Mouse (Mus musculus) spleen, embryonic (tissue): Measurements from ENCODE around the gene Ubap2.

Source experiments
- CTCF ChIA-PET: fragments of 350-600 bp; sonication (Branson Sonifier 250); formaldehyde crosslinking; loops from one replicate; lab custom pipeline; 2022; lab: Charles Lee

Gene Ubap2

DNA sequence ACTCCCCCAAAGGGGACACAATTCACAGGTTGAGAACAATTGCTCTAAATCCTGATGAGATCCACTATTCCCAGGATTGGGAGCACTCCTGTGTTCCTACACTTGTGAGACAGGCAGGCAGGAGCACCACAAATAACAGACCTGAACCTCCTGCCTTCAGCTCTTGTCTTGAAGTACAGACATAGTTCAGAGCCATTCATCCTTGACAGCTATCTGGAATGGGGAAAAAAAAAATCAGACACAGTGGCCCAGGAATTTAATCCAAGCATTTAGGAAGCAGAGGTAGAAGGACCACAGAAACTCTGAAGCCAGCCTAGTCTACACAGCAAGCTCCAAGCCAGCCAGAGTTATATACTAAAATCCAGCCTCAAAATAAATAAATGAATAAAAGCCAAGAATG, 6.8 kb downstream of the Ubap2 start:
- CTCF ChIA-PET = interaction anchor here (0.6 to 0.8 kb wide), 2 partner anchors 12 to 129 kb away, joined by 3 to 4 read pairs; no protein-coding TSS in a partner anchor

DNA sequence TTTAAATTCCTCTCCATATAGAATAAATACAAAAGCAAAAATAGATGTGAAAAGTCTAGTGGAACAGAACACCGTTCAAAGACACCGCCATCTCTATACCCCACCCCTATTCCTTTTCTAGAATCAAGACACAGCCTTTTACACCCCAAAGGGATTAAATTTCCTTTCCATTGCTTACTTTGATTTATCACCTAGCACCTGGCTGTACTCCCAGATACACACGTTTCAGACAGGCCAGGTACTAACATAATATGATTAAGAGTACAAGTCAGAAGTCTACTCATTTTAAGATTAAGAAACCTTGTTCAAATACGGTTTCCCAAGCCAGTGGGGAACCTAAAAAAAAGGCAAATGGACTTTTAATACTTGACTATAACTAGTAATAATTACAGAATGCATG, 8.6 kb downstream of the Ubap2 start:
- CTCF ChIA-PET = interaction anchor here (0.6 kb wide), 1 partner anchor 52 kb away, joined by 6 read pairs; no protein-coding TSS in a partner anchor

DNA sequence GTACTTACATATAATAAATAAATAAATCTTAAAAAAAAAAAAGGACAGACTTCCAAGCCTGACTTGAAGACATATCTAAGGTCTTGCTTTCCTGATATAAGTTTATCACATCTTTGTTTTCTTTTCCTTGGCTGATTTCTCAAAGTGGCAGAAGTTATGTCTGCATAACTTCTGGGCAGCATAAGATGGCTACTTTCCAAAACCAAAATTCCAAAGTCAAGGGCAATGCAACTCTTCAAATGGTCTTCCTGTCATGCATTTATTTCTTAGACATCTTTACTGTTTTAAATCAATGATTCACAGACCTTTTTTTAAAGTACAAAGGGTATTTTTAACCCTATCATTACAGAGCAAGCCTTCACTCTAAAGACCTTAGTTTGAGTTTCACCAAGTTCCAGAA, 14.3 kb downstream of the Ubap2 start:
- CTCF ChIA-PET = no interaction called here

DNA sequence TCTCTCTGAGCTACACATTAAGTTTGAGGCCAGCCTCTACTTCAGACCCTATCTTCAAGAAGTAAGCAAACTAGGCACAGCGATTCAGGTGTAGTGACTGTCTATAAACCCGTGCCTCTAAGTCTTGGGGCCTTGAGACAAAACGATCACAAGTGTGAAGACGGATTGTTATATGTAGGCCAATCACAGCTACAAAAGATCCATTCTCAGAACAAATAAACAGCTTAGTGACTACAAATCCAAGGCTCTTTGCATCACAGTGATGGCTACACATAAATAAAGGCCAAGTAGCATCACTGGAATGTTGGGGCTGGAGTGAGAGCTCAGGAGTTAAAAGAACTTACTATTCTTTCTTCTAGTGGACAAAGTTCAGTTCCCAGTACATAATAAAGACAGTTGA, 15.9 kb downstream of the Ubap2 start:
- CTCF ChIA-PET = no interaction called here

DNA sequence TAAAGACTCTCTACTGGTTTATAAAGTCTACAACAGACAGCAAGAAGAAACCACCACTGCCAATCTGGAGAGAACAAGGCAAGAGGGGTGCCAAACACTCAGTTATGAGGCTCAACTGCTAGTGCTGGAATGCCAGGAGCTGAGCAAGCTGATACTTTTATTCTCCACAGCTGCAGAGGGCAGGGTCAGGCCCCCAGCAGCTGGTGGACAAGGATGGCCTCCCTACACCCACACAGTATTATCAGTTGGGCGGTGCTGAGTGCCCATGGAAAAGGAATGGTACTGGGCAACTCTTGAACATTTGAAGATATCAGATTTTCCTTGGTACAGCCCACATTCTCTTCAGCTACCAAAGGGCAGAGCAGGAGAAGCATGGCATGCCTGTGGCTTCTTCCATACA, 17.2 kb downstream of the Ubap2 start:
- CTCF ChIA-PET = interaction anchor here (0.5 to 0.6 kb wide), 2 partner anchors 15 to 18 kb away, joined by 3 read pairs; no protein-coding TSS in a partner anchor

DNA sequence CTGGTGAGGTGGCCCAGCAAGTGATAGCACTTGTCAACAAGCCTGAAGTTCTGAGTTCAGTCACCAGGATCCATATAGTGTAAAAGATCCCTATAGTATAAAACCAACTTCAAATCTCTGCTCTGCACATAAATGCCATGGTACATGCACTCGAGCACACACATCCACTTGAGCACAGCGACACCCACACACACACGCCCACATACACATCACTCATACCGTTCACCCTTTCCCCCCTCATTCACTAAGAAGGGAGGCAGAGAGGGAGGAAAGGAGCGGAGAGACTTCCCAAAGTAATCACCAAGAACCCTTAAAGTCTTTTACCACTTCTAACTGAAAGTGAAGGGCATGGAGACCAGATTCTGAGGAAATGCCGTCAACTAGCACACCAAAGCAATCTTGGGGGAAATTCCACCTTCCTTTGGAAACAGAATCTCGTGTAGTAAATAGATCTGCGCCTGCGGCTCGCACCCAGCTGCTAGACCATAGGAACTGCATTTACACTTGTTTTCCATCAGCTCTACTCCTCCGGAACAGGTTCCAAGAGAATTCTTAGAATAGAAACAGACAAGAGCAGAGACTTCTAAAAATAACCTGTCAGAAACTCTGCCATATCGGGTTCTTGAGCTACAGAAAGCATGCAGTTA, 19.3 kb downstream of the Ubap2 start:
- CTCF ChIA-PET = interaction anchor here (0.8 kb wide), 1 partner anchor 13 kb away, joined by 3 read pairs; no protein-coding TSS in a partner anchor

DNA sequence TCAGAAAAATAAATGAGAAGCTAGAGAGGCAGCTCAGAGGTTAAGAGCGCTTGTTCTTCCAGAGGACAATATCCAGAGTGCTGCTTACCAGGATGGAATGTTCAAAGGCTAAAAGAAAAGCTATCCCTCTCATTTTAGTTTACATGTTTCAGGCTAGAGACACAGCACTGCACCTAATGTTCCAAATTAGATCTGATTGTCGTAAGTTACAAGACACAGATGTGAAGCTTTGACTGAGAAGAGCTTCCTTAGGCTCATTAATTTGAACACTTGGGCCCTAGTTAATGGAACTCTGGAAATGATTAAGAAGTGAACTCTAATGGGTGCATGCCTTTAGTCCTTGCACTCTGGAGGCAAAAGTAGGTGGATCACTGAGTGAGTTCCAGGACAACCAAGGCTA, 21.2 kb downstream of the Ubap2 start:
- CTCF ChIA-PET = no interaction called here

DNA sequence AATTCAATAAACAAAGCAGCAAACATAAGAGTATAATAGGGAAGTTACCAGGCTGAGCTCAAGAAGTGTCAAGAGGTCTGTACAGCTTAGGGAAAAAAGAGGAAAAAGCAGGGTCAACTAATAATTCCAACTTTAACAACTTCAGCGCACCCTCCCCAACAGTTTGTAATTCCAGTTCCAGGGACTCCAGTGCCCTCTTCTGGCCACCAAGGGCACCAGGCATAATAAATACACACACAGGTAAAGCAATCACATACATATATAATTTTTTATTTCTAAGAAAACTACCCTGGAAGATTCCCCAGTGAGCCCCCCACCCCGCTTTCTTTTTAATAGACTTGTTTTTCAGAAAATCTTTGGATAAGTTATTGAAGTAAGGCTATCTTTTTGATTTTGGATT, 29.5 kb downstream of the Ubap2 start:
- CTCF ChIA-PET = no interaction called here

DNA sequence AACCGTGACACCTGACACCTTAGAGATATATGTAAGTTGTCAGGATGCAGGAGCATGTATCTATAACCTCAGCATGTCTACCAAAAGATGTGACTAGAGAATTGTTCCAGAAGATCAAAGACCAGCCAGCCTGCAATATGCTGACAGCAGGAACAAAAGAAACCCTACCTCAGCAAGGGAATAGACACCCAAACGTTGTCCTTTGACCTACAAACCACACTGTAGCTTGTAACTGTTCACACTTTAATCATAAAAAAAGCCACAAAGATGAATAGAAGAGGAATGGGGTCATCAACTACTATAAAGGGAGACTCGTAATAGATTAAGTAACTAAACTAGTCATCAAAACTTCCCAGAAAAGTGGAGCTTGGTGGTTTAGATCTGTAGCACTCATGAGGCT, 34.0 kb downstream of the Ubap2 start:
- CTCF ChIA-PET = interaction anchor here (0.5 kb wide), 2 partner anchors 63 to 179 kb away, joined by 3 read pairs; no protein-coding TSS in a partner anchor

DNA sequence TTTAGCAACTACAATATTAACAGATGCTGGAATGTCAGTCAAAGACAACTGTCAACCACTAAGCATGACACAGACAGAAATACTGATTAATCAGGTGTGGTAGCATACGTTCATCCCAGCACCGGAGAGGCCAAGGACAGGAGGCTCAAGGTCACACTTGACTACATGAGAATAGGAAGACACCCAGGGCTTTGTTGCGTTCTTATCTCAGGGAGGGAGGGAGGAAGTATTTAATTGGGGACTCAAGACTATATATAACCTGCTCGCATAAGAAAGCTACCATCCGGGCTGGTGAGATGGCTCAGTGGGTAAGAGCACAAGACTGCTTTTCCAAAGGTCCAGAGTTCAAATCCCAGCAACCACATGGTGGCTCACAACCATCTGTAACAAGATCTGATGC, 39.3 kb downstream of the Ubap2 start:
- CTCF ChIA-PET = no interaction called here

DNA sequence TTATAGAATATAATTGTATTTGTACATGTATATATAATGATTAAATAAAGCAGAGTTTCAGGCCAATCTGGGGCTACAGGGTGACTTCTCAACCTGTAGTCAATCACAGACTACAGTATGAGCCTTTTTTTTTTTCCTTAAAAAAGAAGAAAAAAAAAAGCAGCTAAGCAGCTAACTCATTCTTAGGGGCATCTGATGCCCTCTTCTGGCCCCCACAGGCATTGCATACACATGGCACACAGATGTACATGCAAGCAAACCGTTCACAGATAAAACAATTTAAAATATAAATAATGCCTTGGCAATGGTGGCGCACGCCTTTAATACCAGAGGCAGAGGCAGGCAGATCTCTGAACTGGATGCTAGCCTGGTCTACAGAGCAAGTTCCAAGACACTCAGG, 48.6 kb downstream of the Ubap2 start:
- CTCF ChIA-PET = interaction anchor here (1.1 kb wide), 1 partner anchor 164 kb away, joined by 5 read pairs; no protein-coding TSS in a partner anchor

DNA sequence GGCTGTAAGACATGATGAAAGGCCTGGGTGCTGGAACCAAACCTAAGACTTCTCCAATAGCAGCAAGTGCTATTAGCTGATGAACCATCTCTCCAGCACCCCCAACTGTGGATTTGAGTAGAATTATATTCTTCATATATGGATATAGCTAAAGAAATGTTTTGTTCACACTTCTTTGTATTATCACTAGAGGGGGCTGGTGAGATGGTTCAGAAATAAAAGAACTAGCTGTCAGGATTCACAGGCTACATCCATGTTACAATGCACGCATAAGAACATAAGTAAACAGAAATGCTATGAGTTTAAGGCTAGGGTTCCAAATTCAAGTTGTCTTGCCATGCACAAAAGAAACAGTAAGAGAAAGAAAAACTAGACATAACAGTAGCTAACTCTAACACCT, 49.5 kb downstream of the Ubap2 start:
- CTCF ChIA-PET = interaction anchor here (1.0 kb wide), 1 partner anchor 61 kb away, joined by 4 read pairs; no protein-coding TSS in a partner anchor

DNA sequence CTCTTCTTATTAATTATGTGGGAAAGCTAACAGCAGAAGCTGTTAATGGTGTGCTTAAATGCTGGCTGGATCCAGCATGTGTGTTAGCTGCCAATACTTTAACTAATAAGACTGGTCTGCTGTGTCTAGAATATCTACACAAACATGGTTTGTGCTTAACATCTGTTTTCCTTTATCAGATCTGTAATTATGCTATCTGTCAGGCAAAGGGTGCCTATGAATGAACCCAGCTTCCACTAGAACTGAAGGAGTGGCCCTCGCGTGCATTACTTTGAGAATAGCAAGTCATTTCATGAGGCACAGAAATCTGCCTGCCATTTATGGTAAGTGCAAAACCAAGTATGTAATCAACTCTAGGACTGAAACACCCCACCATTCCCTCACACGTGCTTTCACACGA, 66.9 kb downstream of the Ubap2 start:
- CTCF ChIA-PET = no interaction called here

DNA sequence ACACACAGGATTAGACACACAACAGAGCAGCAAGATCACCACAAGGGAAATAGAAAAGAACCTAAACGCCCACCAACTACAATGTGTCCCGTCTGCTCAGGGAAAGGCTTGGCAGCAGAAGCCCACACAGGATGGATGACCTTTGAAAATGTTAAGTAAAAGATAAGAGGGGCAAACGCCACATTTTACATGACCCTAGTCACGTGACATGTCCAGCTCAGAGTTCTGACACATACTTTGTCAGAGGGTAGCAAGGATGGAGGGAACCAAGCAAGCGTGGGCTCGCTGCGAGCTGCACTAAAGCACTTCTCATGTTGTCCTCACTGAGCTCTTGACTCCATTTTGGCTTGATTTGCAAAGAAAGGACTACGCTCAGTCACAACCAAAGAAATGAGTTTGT, 69.2 kb downstream of the Ubap2 start:
- CTCF ChIA-PET = no interaction called here

DNA sequence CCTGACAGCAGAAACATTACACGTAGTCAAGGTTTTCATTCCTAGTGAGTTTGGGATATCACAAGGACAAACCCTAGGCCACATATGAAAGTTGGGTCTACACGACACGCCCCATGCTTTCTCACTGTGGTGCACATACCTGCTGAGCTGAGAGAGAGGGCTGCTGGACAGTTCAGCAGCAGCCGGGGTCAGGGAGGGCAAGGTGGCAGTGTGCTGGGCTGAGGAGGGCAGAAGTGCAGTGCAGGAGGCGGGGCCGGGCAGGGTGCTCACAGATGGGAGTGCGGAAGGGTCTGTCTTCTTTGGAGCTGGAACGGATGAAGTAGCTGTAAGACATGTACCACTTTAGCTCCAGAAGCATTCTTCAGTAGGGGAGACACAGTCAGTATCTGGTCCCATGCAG, 72.8 kb downstream of the Ubap2 start:
- CTCF ChIA-PET = no interaction called here

DNA sequence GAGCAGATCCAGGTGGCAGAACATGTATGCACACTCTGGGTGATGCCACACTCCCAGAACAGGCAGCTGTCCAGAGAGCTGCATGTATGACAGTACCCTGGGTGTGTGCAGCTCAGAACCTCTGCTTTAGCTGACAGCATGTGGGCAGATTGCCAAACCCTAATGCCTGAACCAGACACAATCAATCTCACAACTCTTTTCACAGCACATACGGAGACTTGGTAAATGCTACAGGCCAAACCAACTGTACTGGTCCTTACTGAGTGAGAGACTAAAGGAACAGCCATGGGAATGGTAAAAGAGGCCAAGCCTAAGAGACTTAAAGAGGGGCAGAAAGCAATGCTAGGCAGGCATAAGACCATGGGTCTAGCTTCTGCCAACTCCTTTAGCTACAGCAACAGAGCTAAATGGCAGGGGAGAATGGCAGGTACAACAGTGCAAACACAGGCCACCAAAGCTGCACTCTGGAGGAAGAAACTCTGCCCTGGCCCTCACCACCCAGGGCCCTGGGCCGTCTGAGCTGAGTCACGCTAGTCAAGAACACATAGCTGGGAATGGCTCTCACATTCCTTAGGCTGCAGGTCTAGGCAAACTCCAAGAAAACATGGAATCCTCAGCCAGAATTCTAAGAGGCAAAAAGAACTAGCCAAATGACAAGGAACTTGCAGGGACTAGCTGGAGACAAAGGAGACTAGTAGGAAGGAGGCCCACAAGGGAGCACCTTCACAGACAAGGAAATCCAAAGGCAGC, 77.9 kb downstream of the Ubap2 start:
- CTCF ChIA-PET = no interaction called here

DNA sequence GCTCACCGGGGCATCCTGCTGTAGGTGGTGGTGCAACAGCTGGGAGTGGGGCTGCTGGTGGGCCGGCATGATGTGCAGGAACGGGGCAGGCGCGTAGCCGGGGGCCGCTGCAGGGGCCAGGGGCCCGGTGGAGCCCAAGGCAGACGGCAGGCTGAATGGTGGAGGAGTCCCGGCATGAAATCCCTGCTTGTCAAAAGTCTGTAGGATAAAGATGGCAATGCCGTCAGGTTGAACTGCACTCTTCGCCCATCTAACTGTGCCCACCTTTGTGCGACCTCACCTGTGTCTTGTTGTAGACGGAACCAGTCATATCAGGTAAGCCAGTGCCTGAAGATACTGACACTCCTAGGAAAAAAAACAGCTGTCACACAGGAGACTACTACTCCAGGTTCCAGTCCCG, 79.6 kb downstream of the Ubap2 start:
- CTCF ChIA-PET = no interaction called here

DNA sequence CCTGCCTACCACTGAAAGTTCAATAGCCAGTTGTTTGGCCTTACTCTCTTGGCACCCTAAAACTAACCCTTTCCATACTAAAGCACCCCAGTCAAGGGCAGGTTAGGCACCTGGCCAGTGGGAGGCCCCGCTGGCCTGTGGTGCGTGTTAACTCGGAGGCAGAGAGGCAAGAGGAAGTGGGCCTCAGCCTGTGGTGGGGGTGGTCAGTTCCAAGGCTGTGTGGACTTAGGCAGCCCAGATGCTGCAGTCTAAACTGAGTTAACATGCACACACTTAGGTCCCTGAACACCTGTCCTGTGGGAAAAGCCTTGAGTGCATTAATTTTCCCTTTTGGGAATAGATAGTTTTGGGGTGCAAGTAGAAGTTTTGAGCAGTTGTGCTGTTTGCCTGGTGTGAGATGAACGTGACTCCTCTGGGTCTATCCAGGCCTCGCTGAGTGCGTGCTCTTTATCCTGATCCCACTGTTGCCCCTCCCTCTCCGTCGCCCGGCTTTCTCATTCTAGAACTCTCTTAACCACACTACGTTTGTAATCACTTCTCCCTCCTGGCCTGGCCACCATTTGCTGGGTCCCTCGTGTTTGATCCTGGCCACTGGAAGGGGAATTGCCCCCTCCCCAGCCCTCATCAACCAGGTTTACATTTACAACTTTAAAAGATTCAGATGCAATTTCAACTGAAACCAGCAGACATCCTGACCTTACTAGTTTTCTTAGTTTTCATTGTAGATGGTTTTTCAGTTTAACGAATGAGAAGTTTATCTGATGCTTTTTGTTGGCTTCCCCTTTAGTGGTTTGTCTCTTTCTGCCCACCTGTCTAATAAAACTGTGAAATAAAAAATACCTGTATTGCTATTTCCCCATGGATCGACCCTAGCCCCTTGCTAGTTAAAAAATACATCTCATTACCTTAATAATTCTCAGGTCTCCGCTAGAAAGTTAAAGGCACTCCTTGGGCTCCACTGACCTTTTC, 82.1 kb downstream of the Ubap2 start:
- CTCF ChIA-PET = interaction anchor here (0.6 kb wide), 1 partner anchor 116 kb away, joined by 6 read pairs; no protein-coding TSS in a partner anchor

DNA sequence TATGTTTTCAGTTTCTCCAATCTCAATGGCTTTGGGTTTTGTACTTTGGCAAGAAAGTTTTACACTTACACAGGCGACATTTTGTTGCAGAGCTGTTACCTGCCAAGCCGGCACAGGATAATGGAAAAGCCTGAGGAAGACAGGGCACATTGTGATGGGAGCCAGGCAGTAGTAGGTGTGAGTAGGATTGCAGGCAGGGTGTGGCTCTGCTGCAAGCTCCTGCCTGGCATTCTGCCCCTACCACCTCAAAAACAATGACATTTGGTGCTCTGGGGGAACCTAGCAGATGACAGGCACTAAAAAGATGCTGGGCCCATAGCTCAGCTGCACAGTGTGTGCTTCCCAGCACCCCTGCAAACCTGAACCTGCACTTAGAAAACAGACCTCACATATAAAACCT, 85.1 kb downstream of the Ubap2 start:
- CTCF ChIA-PET = interaction anchor here (0.7 kb wide), 1 partner anchor 420 kb away, joined by 3 read pairs; no protein-coding TSS in a partner anchor

DNA sequence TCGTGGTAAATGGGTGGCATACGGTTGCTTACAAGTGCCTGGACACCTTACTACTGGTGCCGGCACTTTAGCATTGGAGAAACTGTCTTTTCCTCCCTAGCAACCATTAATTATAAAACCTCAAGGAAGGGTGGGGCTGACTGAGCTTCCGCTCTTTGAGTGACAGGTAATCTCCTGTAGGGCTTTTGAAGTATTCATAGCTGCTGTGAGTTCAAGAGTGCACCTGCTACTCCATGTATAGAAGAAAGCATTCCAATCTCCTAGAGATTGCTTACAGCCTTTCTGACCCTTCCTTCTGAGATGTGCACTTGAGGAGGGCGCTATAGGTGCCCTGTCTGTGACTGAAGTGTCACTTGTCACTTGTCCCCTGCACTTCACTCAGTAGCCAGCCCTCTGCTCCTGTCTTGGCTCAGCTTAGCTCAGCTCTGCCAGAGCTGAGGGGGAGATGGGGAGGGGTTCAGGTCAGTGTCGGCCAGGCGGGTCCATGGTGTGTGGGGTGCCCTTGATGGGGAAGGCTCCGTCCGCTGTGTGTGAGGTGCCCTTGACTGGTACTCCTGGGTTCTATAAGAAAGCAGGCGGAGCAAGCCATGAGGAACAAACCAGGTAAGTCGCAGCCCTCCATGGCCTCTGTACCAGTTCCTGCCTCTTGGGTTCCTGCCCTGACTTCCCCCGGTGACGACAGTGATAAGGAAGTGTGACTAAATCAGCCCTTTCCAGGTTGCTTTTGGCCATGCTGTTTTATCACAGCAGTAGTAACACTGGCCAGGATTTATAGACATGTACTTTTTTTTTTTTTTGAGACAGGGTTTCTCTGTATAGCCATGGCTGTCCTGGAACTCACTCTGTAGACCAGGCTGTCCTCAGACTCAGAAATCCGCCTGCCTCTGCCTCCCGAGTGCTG, 94.9 kb downstream of the Ubap2 start:
- CTCF ChIA-PET = no interaction called here
